Mouse (Mus musculus): ENCODE data around the gene Anp32a. TPM values are rescaled to one million over a fixed set of nuclear protein-coding genes. Genes with fewer than 3 reads are reported as not detected.
A peak's percentile ranks its signal among the peaks of the same experiment; 100 is the strongest.

Gene Anp32a
- total and polyA plus RNA-seq, 3 experiments = 565 to 765 (median 734) TPM

DNA sequence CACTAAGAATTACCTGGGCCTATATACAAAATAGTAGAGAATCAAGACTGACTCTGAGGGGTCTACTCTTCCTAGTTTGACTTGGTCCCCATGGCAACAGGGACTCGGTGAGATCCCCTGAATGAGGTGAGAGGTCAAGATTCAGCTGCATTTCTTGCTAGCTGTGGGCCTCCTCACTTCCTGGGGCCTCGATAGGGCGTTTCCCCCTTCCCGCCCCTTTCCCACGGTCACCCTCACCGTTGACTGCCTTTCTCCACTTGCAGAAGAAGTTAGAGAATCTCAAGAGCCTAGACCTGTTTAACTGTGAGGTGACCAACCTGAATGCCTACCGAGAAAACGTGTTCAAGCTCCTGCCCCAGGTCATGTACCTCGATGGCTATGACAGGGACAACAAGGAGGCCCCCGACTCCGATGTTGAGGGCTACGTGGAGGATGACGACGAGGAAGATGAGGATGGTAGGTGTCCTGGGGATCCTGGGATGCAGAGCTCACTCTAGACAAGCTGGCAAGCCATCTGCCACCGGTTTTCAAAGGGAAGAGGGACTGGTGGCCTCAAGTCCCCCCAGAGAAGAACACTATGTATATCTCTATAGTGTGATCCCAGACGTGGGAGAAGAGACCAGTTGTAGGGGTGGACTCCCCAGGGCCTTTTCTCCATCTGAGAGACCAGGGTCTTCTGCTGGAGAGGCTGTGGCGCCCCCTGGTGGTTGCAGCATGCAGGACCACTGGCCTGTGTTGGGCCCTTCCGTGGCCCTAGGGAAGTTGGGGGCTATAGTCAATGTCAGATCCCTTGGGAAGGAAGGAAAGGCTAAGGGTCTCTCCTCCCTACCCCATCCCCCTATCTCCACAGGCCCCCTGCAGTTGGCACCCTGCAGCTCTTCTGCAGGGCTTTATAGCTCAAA is 32.4 kb downstream of the Anp32a start:
- peaks cover 82% of the 10 kb centered on the region for H3K4me1 ChIP-seq (ENCODE audit: insufficient read depth, low read depth, low read length)
- no peak for DNase-seq (ENCODE audit: low spot score)
- H3K36me3 ChIP-seq (replicated peaks) = peaks cover 98% of the 10 kb centered on the region
- H3K27me3 ChIP-seq (ENCODE audit: insufficient read depth, low read length) = no peaks in the 10 kb centered on the region
- H3K9me3 ChIP-seq (replicated peaks) = no peaks in the 10 kb centered on the region
- no peak for ATAC-seq (ENCODE audit: extremely low read depth, insufficient number of reproducible peaks, low FRiP score, poor library complexity, severe bottlenecking)
- no peak for TF ChIP-seq GATA2 (IDR thresholded peaks at IDR 0.05; ENCODE audit: borderline replicate concordance, low read depth, low read length)
- peak; percentile 61 for TF ChIP-seq CTCF (IDR thresholded peaks at IDR 0.05; ENCODE audit: low read depth, low read length)
- H3K4me3 ChIP-seq (ENCODE audit: low read depth, low read length) = no peak overlapping the region

DNA sequence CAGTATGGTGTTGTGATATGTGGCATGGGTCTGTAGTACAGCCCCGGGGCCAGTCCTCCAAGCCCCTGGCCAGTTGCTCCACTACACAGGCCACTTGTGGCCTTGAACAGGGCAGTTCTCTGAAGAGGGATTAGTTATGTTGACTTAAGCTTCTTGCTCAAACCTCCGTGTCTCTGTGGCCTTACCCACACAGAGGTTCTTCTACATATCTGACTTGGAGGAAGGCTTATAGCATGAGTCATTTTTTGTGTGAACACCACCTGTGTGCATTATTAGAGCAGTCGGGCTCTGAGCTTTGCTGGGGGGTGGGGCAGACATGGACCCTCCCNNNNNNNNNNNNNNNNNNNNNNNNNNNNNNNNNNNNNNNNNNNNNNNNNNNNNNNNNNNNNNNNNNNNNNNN is 33.2 kb downstream of the Anp32a start:
- Histone ChIP-seq H3K4me3 (ENCODE audit: low read depth, low read length) (no peak overlapping the region), H3K4me1 (ENCODE audit: insufficient read depth, low read depth, low read length) (peaks cover 74% of the 10 kb centered on the region), H3K27me3 (ENCODE audit: insufficient read depth, low read length) (no peaks in the 10 kb centered on the region), H3K9me3 (replicated peaks) (no peaks in the 10 kb centered on the region), H3K36me3 (replicated peaks) (peaks cover 95% of the 10 kb centered on the region)
- no peak for ATAC-seq (ENCODE audit: extremely low read depth, insufficient number of reproducible peaks, low FRiP score, poor library complexity, severe bottlenecking)
- no peak for DNase-seq (ENCODE audit: low spot score)
- TF ChIP-seq GATA2 (IDR thresholded peaks at IDR 0.05; ENCODE audit: borderline replicate concordance, low read depth, low read length) = no peak
- no peak for TF ChIP-seq CTCF (IDR thresholded peaks at IDR 0.05; ENCODE audit: low read depth, low read length)
- TF ChIP-seq GATA1 (IDR thresholded peaks at IDR 0.05; ENCODE audit: borderline replicate concordance, low read length) = no peak
- no peak for TF ChIP-seq POLR2AphosphoS5 (IDR thresholded peaks at IDR 0.05; ENCODE audit: insufficient replicate concordance, low read depth, low read length)
- no peak for TF ChIP-seq TAL1 (conservative IDR thresholded peaks at IDR 0.05; ENCODE audit: low read depth, low read length)

GRCm38 (mm10) chr9:62377897-62378296 is 36.8 kb downstream of the Anp32a start:
- no peak for ATAC-seq (ENCODE audit: extremely low read depth, insufficient number of reproducible peaks, low FRiP score, poor library complexity, severe bottlenecking)
- Histone ChIP-seq H3K9me3 (replicated peaks) (no peaks in the 10 kb centered on the region), H3K36me3 (replicated peaks) (peaks cover 92% of the 10 kb centered on the region), H3K27me3 (ENCODE audit: insufficient read depth, low read length) (no peaks in the 10 kb centered on the region), H3K4me3 (ENCODE audit: low read depth, low read length) (no peak overlapping the region), H3K4me1 (ENCODE audit: insufficient read depth, low read depth, low read length) (peaks cover 61% of the 10 kb centered on the region)
- DNase-seq (ENCODE audit: low spot score) = no peak
- TF ChIP-seq GATA1 (IDR thresholded peaks at IDR 0.05; ENCODE audit: borderline replicate concordance, low read length) (no peak), GATA2 (IDR thresholded peaks at IDR 0.05; ENCODE audit: borderline replicate concordance, low read depth, low read length) (no peak), POLR2AphosphoS5 (IDR thresholded peaks at IDR 0.05; ENCODE audit: insufficient replicate concordance, low read depth, low read length) (no peak), TAL1 (conservative IDR thresholded peaks at IDR 0.05; ENCODE audit: low read depth, low read length) (no peak), CTCF (IDR thresholded peaks at IDR 0.05; ENCODE audit: low read depth, low read length) (no peak)

- peaks cover 47% of the 10 kb centered on the region for H3K4me1 ChIP-seq (ENCODE audit: insufficient read depth, low read depth, low read length)
- H3K9me3 ChIP-seq (replicated peaks) = no peaks in the 10 kb centered on the region
- no peaks in the 10 kb centered on the region for H3K27me3 ChIP-seq (ENCODE audit: insufficient read depth, low read length)
- ATAC-seq (ENCODE audit: extremely low read depth, insufficient number of reproducible peaks, low FRiP score, poor library complexity, severe bottlenecking) (no peak), DNase-seq (ENCODE audit: low spot score) (no peak)
- no peak for TF ChIP-seq POLR2AphosphoS5 (IDR thresholded peaks at IDR 0.05; ENCODE audit: insufficient replicate concordance, low read depth, low read length)
- no peak for TF ChIP-seq CTCF (IDR thresholded peaks at IDR 0.05; ENCODE audit: low read depth, low read length)
- H3K4me3 ChIP-seq (ENCODE audit: low read depth, low read length) = no peak overlapping the region
- peaks cover 68% of the 10 kb centered on the region for H3K36me3 ChIP-seq (replicated peaks)
Observed at GRCm38 (mm10) chr9:62380351-62380750, 39.3 kb downstream of the Anp32a start.

- no peak for DNase-seq (ENCODE audit: low spot score)
Observed at GRCm38 (mm10) chr9:62381402-62381913, 40.4 kb downstream of the Anp32a start.

DNA sequence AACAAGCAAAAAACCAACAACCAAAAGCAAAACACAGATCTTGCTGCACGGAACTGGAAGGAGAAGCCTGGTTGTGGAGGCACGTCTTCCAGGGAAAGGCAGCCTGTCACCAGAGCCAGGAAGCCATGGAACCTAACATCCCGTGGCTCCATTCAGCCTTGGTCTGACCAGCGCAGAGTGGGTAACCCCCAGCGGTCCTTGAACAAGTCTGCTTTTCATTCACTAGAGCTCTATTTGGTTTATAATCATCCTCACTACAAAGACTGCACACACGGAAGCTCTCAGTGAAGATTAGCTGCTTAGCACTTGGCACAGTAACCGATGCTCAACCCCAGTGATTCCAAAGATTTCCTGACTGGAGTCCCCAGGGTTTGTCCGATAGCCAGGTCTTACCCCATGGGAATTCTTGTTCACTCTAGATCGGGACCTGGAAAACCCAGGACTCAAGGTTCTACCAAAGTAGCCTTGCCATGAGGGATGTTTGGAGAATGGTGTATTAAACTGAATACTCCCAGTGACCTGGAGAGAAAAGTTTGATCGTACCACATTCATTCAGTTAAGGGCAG is 41.5 kb downstream of the Anp32a start:
- TF ChIP-seq GATA1 (IDR thresholded peaks at IDR 0.05; ENCODE audit: borderline replicate concordance, low read length) (no peak), CTCF (IDR thresholded peaks at IDR 0.05; ENCODE audit: low read depth, low read length) (no peak), TAL1 (conservative IDR thresholded peaks at IDR 0.05; ENCODE audit: low read depth, low read length) (no peak), POLR2AphosphoS5 (IDR thresholded peaks at IDR 0.05; ENCODE audit: insufficient replicate concordance, low read depth, low read length) (no peak), GATA2 (IDR thresholded peaks at IDR 0.05; ENCODE audit: borderline replicate concordance, low read depth, low read length) (no peak)
- H3K4me1 ChIP-seq (ENCODE audit: insufficient read depth, low read depth, low read length) = peaks cover 46% of the 10 kb centered on the region
- H3K9me3 ChIP-seq (replicated peaks) = no peaks in the 10 kb centered on the region

More at GRCm38 (mm10) chr9:62381402-62381913, 40.4 kb downstream of the Anp32a start:
- H3K27me3 ChIP-seq (ENCODE audit: insufficient read depth, low read length) = no peaks in the 10 kb centered on the region
- H3K36me3 ChIP-seq (replicated peaks) = peaks cover 57% of the 10 kb centered on the region
- no peaks in the 10 kb centered on the region for H3K9me3 ChIP-seq (replicated peaks)
- H3K4me3 ChIP-seq (ENCODE audit: low read depth, low read length) = no peak overlapping the region
- peaks cover 47% of the 10 kb centered on the region for H3K4me1 ChIP-seq (ENCODE audit: insufficient read depth, low read depth, low read length)
- TF ChIP-seq POLR2AphosphoS5 (IDR thresholded peaks at IDR 0.05; ENCODE audit: insufficient replicate concordance, low read depth, low read length) (no peak; the same call in 1 of the 2 replicates), CTCF (IDR thresholded peaks at IDR 0.05; ENCODE audit: low read depth, low read length) (no peak), GATA2 (IDR thresholded peaks at IDR 0.05; ENCODE audit: borderline replicate concordance, low read depth, low read length) (no peak), TAL1 (conservative IDR thresholded peaks at IDR 0.05; ENCODE audit: low read depth, low read length) (no peak), GATA1 (IDR thresholded peaks at IDR 0.05; ENCODE audit: borderline replicate concordance, low read length) (no peak)
- ATAC-seq (ENCODE audit: extremely low read depth, insufficient number of reproducible peaks, low FRiP score, poor library complexity, severe bottlenecking) = no peak

More for the DNA sequence above, 41.5 kb downstream of the Anp32a start:
- H3K4me3 ChIP-seq (ENCODE audit: low read depth, low read length) = no peak overlapping the region
- H3K36me3 ChIP-seq (replicated peaks) = peaks cover 45% of the 10 kb centered on the region
- no peak for DNase-seq (ENCODE audit: low spot score)
- no peak for ATAC-seq (ENCODE audit: extremely low read depth, insufficient number of reproducible peaks, low FRiP score, poor library complexity, severe bottlenecking)
- H3K27me3 ChIP-seq (ENCODE audit: insufficient read depth, low read length) = no peaks in the 10 kb centered on the region
